ENCODE assay signal across 7 mouse cellular contexts in genomic region chr8:90877430-90877975, GRCm38 (mm10). TPM values are rescaled to one million over a fixed set of nuclear protein-coding genes. Genes with fewer than 3 reads are reported as not detected.
DNase-seq lines count a peak whose midpoint lies in the region; ATAC-seq and TF ChIP-seq lines count a peak whose summit lies in the region.

No protein-coding gene starts in this region.

- H3K9me3 ChIP-seq in lung, embryonic 14.5 days (ENCODE audit: low read depth, low read length) = no peaks in the 10 kb centered on the region
- H3K9me3 ChIP-seq in intestine, embryonic 15.5 days = no peaks in the 10 kb centered on the region

- peak; percentile 37; the same call in 1 of the 2 replicates for ATAC-seq in lung, embryonic 14.5 days (ENCODE audit: insufficient read depth)
- peak; percentile 17 for ATAC-seq in intestine, embryonic 15.5 days

- peak overlapping the region; percentile 5 for H3ac ChIP-seq in myocyte (ENCODE audit: control insufficient read depth, insufficient read length)

- no peaks in the 10 kb centered on the region for H3K27me3 ChIP-seq in lung, embryonic 14.5 days (ENCODE audit: insufficient read depth, low read length)
- no peaks in the 10 kb centered on the region for H3K27me3 ChIP-seq in intestine, embryonic 15.5 days (replicated peaks)
- H3K27me3 ChIP-seq in myocyte (ENCODE audit: control insufficient read depth, insufficient read depth, insufficient read length) = no peaks in the 10 kb centered on the region

- peak overlapping the region; percentile 42 for H3K4me3 ChIP-seq in lung, embryonic 14.5 days (ENCODE audit: low read depth, low read length)
- peak overlapping the region; percentile 55 for H3K4me3 ChIP-seq in embryonic fibroblast, embryonic 13.5 days (ENCODE audit: insufficient read depth, low read length)
- peak overlapping the region; percentile 50 for H3K4me3 ChIP-seq in intestine, embryonic 15.5 days (replicated peaks)
- peak overlapping the region; percentile 42 for H3K4me3 ChIP-seq in myocyte

- no peaks in the 10 kb centered on the region for H3K36me3 ChIP-seq in lung, embryonic 14.5 days (ENCODE audit: insufficient read depth)
- H3K36me3 ChIP-seq in intestine, embryonic 15.5 days = no peaks in the 10 kb centered on the region
- no peaks in the 10 kb centered on the region for H3K36me3 ChIP-seq in myocyte (ENCODE audit: control insufficient read depth, insufficient read depth)

- no peak for DNase-seq in lung, embryonic 14.5 days
- DNase-seq in lung, postnatal 4 days = no peak
- DNase-seq in spleen, postnatal 4 days (ENCODE audit: low spot score in 2 of 2) = no peak
- no peak for DNase-seq in adrenal gland, postnatal 4 days (ENCODE audit: low spot score in 2 of 2)

- H3K79me2 ChIP-seq in myocyte (ENCODE audit: control insufficient read depth, insufficient read depth) = no peaks in the 10 kb centered on the region

- peak overlapping the region; percentile 76 for H3K27ac ChIP-seq in lung, embryonic 14.5 days (ENCODE audit: low read depth)
- H3K27ac ChIP-seq in embryonic fibroblast, embryonic 13.5 days (ENCODE audit: insufficient read depth, low read length) = peak overlapping the region; percentile 95
- peak overlapping the region; percentile 87 for H3K27ac ChIP-seq in intestine, embryonic 15.5 days

- H3K4me2 ChIP-seq in lung, embryonic 14.5 days = peak overlapping the region; percentile 83
- peak overlapping the region; percentile 92 for H3K4me2 ChIP-seq in intestine, embryonic 15.5 days (replicated peaks)
- peak overlapping the region; percentile 80 for H3K4me2 ChIP-seq in myocyte (ENCODE audit: low read depth)

- TF ChIP-seq POLR2A in embryonic fibroblast, embryonic 13.5 days (IDR thresholded peaks at IDR 0.05; ENCODE audit: low read depth, low read length) = peak; percentile 52
- peak; percentile 52 for TF ChIP-seq POLR2A in myocyte (IDR thresholded peaks at IDR 0.05; ENCODE audit: insufficient read length, low read depth)

- no peak for TF ChIP-seq CTCF in lung, embryonic 14.5 days (IDR thresholded peaks at IDR 0.05; ENCODE audit: low read depth)
- TF ChIP-seq CTCF in embryonic fibroblast, embryonic 13.5 days (IDR thresholded peaks at IDR 0.05; ENCODE audit: borderline replicate concordance, insufficient read depth, low read length) = no peak

- H3K9ac ChIP-seq in lung, embryonic 14.5 days = peak overlapping the region; percentile 58
- peak overlapping the region; percentile 55 for H3K9ac ChIP-seq in intestine, embryonic 15.5 days

- H3K4me1 ChIP-seq in lung, embryonic 14.5 days (ENCODE audit: insufficient read depth) = peaks cover 10% of the 10 kb centered on the region; the same call in 1 of the 2 replicates
- peaks cover 2% of the 10 kb centered on the region; the same call in 1 of the 2 replicates for H3K4me1 ChIP-seq in embryonic fibroblast, embryonic 13.5 days (ENCODE audit: control insufficient read depth, insufficient read depth, low read length)
- H3K4me1 ChIP-seq in intestine, embryonic 15.5 days (replicated peaks) = peaks cover 20% of the 10 kb centered on the region

- WGBS in lung, embryonic 14.5 days = 3% methylated on average over 11 of the region's 11 CpGs
- 6% methylated on average over 11 of the region's 11 CpGs for WGBS in intestine, embryonic 15.5 days

TF ChIP-seq in myocyte, 11 proteins besides CTCF, POLR2A, EP300 and RAD21:
- TF ChIP-seq TCF3 (IDR thresholded peaks at IDR 0.05; ENCODE audit: insufficient read length, low read depth) = no peak
- TF ChIP-seq CEBPB (IDR thresholded peaks at IDR 0.05; ENCODE audit: insufficient read depth, poor library complexity, severe bottlenecking) = no peak
- TF ChIP-seq MYOD1 (IDR thresholded peaks at IDR 0.05; ENCODE audit: control insufficient read depth in 1 of 3, insufficient read length in 2 of 3, low read depth in 2 of 3) = peak in 1 of 3 experiments; percentile 36
- no peak for TF ChIP-seq MAX (IDR thresholded peaks at IDR 0.05; ENCODE audit: low read depth)

RNA-seq across cellular contexts. Expression of gene Chd9, which starts 49.4 kb away (rescaled TPM):
- 72.5 and 75.0 TPM in 2 replicates for polyA plus RNA-seq in lung, embryonic 14.5 days (2014; fragmentation: Nextera tagmentation; extraction: Ambion mirVana)
- polyA plus RNA-seq in embryonic fibroblast, embryonic 13.5 days (2011; ENCODE audit: insufficient read length, low read depth, missing spikeins) = 83.6 and 95.9 TPM in 2 replicates
- 154 and 226 TPM in 2 replicates for polyA plus RNA-seq in intestine, embryonic 15.5 days (2015; fragmentation: Nextera tagmentation; extraction: Ambion mirVana)
- polyA plus RNA-seq in myocyte (2012; fragmentation: generic; extraction: Trizol) = 29.6 TPM
- total RNA-seq in adrenal gland, postnatal 4 days (2021) = 10 to 100 TPM; 65.3 to 83.3 TPM
